Mouse (Mus musculus): ENCODE data around the gene 9330159F19Rik.

DNA sequence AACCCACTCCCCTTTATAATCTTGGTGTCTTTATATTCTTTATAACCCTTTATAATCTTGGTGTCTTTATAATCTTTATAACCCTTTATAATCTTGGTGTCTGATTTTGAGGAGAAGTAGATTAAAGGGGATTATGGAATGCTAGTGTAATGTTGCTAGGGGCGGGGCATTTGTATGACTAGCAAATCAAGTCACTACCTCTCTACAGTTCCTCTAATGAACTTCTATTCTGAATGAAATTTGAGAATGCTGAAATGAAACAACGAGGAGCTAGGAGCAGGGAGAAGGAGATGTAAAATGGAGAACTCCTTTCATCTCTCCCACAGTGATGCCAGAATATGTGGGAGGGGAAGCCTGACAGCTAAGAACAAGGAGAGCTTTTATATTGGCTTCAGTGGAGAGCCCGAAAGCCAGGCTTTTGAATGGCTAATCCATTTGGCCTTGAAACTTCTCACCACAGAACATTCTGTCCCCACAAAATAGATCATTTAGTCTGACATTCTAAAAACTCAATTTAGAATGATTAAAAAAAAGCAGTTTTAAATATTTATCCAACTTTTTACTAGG, 2.2 kb downstream of the 9330159F19Rik start:
- TF ChIP-seq CTCF (IDR thresholded peaks at IDR 0.05; ENCODE audit: low read depth, low read length) = no peak
- no peak for TF ChIP-seq TAL1 (conservative IDR thresholded peaks at IDR 0.05; ENCODE audit: low read depth, low read length)
- TF ChIP-seq GATA2 (IDR thresholded peaks at IDR 0.05; ENCODE audit: borderline replicate concordance, low read depth, low read length) = no peak
- TF ChIP-seq POLR2AphosphoS5 (IDR thresholded peaks at IDR 0.05; ENCODE audit: insufficient replicate concordance, low read depth, low read length) = no peak
